Mouse (Mus musculus): ENCODE data around the gene Stk33. TPM values are rescaled to one million over a fixed set of nuclear protein-coding genes. Genes with fewer than 3 reads are reported as not detected.

Stk33 gene
- total RNA-seq, 2 experiments from 2014 or later = not detected

- DNase-seq (ENCODE audit: low spot score) = no peak
- intact Hi-C loops (cut with DNase I) = no loop called here
Measured at GRCm38 (mm10) chr7:109265606-109266005, 173.3 kb downstream of the Stk33 start.

- intact Hi-C loops (cut with DNase I) = loop anchor here (5.0 kb wide), 1 partner anchor 118 kb away; no protein-coding TSS in a partner anchor
Measured at GRCm38 (mm10) chr7:109255506-109256352, 183.2 kb downstream of the Stk33 start.

GRCm38 (mm10) chr7:109251418-109251817 is 187.5 kb downstream of the Stk33 start:
- intact Hi-C loops (cut with DNase I) = no loop called here
- no peak for DNase-seq (ENCODE audit: low spot score)

More at GRCm38 (mm10) chr7:109255506-109256352, 183.2 kb downstream of the Stk33 start:
- DNase-seq (ENCODE audit: low spot score) = no peak

- intact Hi-C loops (cut with DNase I) = no loop called here
- DNase-seq (ENCODE audit: low spot score) = no peak
Measured at GRCm38 (mm10) chr7:109244776-109245175, 194.1 kb downstream of the Stk33 start.

- intact Hi-C loops (cut with DNase I) = no loop called here
Measured at GRCm38 (mm10) chr7:109241313-109241712, 197.6 kb downstream of the Stk33 start.

GRCm38 (mm10) chr7:109239346-109239745 is 199.5 kb downstream of the Stk33 start:
- intact Hi-C loops (cut with DNase I) = no loop called here
- DNase-seq (ENCODE audit: low spot score) = no peak

More at GRCm38 (mm10) chr7:109241313-109241712, 197.6 kb downstream of the Stk33 start:
- DNase-seq (ENCODE audit: low spot score) = no peak

GRCm38 (mm10) chr7:109238724-109239123 is 200.2 kb downstream of the Stk33 start:
- no peak for DNase-seq (ENCODE audit: low spot score)
- intact Hi-C loops (cut with DNase I) = no loop called here

GRCm38 (mm10) chr7:109234882-109235640 is 203.8 kb downstream of the Stk33 start:
- no peak for DNase-seq (ENCODE audit: low spot score)
- intact Hi-C loops (cut with DNase I) = no loop called here

GRCm38 (mm10) chr7:109234476-109234875 is 204.4 kb downstream of the Stk33 start:
- no peak for DNase-seq (ENCODE audit: low spot score)
- intact Hi-C loops (cut with DNase I) = no loop called here

- DNase-seq (ENCODE audit: low spot score) = no peak
- intact Hi-C loops (cut with DNase I) = loop anchor here (2.0 kb wide), 1 partner anchor 193 kb away; no protein-coding TSS in a partner anchor
Measured at GRCm38 (mm10) chr7:109231881-109232321, 207.0 kb downstream of the Stk33 start.

GRCm38 (mm10) chr7:109231307-109231706 is 207.6 kb downstream of the Stk33 start:
- intact Hi-C loops (cut with DNase I) = loop anchor here (2.0 kb wide), 1 partner anchor 193 kb away; no protein-coding TSS in a partner anchor
- no peak for DNase-seq (ENCODE audit: low spot score)

- intact Hi-C loops (cut with DNase I) = loop anchor here (2.0 kb wide), 1 partner anchor 194 kb away; no protein-coding TSS in a partner anchor
Measured at GRCm38 (mm10) chr7:109230806-109231205, 208.1 kb downstream of the Stk33 start.

More at GRCm38 (mm10) chr7:109230806-109231205, 208.1 kb downstream of the Stk33 start:
- no peak for DNase-seq (ENCODE audit: low spot score)

Other genes with a start within 250 kb of the Stk33 start
- gene Trim66, start 69.1 kb upstream of the Stk33 start, total RNA-seq (2021) = under 1 TPM; 0.05 to 0.06 TPM
- gene Rpl27a, start 80.1 kb upstream of the Stk33 start, total RNA-seq (2021) = 100 to 1,000 TPM in 1 of 2 experiments, 10 to 100 TPM in 1; 95.9 to 104 TPM

Data from heart, postnatal 25 days (tissue).